Mouse (Mus musculus): Measurements from ENCODE around the gene Rnf187. TPM values are rescaled to one million over a fixed set of nuclear protein-coding genes. Genes with fewer than 3 reads are reported as not detected.

The Rnf187 gene
- total and polyA plus RNA-seq, 3 experiments: 280 to 3,830 (median 337) TPM

DNA sequence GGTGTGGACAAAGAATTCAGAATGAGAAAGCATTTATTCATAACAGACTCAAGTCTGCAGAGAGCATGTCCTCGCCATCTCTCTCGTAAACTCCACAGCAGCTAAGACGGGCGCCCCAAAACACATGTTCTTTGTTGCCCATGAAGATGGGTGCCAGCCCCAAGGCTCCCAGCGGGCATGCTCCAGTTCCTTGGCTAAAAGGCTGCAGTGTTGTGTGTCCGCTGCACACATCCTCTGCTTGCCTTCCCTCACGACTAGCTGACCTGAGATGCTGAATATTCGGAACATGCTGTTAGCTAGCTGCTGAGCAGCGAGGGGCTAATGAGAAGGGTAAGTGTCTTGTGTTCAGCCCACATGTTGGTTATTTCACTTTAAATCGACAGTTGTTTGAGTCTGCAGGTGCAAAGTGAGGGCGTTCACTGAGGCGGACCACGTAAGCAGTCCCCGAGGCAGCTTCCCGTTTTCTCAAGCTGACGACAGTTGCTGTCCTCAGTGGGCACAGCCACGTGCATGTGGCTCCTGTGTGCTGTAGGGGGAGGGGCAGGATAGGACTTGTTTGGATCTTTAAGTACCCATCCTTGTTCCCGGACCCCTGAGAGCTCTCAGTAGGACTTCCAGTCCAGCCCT is 43.9 kb upstream of the Rnf187 start:
- H3K27me3 ChIP-seq (ENCODE audit: control insufficient read depth in 1 of 2, insufficient read depth in 2 of 2, low read length in 2 of 2): no peaks in the 10 kb centered on the region
- no peak overlapping the region for H3K9ac ChIP-seq (ENCODE audit: control insufficient read depth, low read depth, low read length, poor library complexity, severe bottlenecking)
- H3K79me2 ChIP-seq (ENCODE audit: control insufficient read depth, insufficient read depth, low read length, poor library complexity): peaks cover 36% of the 10 kb centered on the region
- no peak overlapping the region for H3K27ac ChIP-seq (ENCODE audit: control insufficient read depth, low read depth, low read length)
- no peaks in the 10 kb centered on the region for H3K9me3 ChIP-seq (replicated peaks; ENCODE audit: insufficient read depth, low read length)
- DNase-seq (ENCODE audit: low read depth, low spot score): no peak
- no peak for TF ChIP-seq MEF2A (IDR thresholded peaks at IDR 0.05; ENCODE audit: extremely low read depth, insufficient replicate concordance, low read depth, low read length, poor library complexity, severe bottlenecking)
- TF ChIP-seq ETS1 (IDR thresholded peaks at IDR 0.05; ENCODE audit: low read depth, low read length): 0 out of 2 replicates have a peak, but pooled peaks have one; percentile 35
- TF ChIP-seq BHLHE40 (IDR thresholded peaks at IDR 0.05; ENCODE audit: borderline replicate concordance, low read depth, low read length): peak; percentile 47; the same call in 1 of the 2 replicates
- peak; percentile 62 for TF ChIP-seq MXI1 (IDR thresholded peaks at IDR 0.05; ENCODE audit: low read depth, low read length)
- no peak overlapping the region for H3K4me3 ChIP-seq (ENCODE audit: control insufficient read depth in 1 of 2, insufficient read depth in 1 of 2, low read depth in 2 of 2, low read length in 2 of 2)
- peaks cover 11 to 14% of the 10 kb centered on the region in 2 experiments for H3K4me1 ChIP-seq (ENCODE audit: control insufficient read depth in 1 of 2, insufficient read depth in 2 of 2, low read length in 2 of 2)
- peaks cover 15 to 16% of the 10 kb centered on the region in 2 experiments for H3K36me3 ChIP-seq (ENCODE audit: control insufficient read depth in 1 of 2, insufficient read depth in 2 of 2, low read length in 2 of 2)

DNA sequence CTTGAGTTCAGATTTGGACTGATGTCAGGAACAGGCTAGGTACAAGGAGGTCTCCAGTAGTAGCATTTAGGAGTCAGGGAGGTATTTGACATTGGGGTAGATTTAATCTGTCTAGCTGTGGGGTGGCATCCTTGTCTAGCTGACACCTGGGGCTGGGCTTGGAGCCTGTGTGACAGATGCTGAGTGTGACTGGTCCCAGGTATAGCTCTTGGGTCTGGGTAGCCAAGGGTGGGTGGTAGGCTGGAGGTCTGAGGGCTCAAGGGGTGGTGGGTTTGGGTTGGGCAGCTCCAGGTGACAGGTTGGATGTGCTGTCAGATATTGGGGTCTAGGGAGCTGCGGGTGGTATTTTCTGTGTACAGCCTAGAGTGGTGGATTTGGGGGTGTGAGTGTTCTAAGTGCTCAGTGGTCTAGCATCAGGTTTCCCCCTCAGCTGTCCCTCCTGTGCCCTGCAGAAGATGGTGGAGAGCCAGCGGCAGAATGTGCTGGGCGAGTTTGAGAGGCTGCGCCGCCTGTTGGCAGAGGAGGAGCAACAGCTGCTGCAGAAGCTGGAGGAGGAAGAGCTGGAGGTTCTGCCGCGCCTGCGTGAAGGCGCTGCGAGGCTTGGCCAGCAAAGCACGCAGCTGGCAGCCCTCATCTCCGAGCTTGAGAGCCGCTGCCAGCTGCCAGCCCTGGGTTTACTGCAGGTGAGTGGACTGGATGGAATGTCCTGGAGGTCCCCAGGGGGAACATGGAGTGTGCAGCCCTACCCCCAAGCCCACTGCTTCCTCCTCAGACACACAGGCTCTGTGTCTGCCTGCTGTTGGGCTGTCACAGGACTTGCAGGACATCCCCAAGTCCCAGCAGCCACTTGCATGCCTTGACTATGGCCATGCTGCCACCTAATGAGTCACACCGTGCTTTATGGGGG is 43.1 kb upstream of the Rnf187 start:
- no peak overlapping the region for H3K4me3 ChIP-seq (ENCODE audit: control insufficient read depth in 1 of 2, insufficient read depth in 1 of 2, low read depth in 2 of 2, low read length in 2 of 2)

DNA sequence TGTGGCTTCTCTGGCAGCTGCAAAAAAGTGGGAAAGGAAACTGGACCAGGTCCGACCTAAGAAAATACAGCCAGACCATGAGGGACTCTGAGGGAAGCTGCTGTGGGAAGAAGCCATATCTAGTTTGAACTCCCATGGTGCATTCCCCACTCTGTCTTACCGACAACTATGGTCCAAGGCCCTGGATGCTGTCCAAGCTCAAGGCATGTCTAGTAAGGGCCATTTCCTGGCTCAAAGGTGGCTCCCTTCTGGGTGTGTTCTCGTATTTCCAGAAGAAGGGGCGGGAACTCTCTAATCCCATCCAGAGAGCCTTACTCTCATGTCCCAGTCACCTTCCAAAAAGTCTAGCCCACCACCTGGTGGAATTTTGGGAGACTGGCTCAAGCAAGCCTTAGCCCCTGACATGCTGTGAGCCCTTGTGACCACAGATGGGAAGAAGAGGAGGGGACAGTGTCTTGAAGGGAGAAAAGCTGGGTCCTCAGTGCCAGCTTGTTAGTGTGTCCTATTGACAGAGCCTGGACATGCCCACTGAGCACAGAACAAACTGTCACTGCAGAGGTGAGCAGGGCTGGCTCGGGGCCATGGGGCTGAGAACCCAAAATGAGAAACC is 41.8 kb upstream of the Rnf187 start:
- peaks cover 7 to 19% of the 10 kb centered on the region in 2 experiments; a peak in 3 of 4 replicates for H3K36me3 ChIP-seq (ENCODE audit: control insufficient read depth in 1 of 2, insufficient read depth in 2 of 2, low read length in 2 of 2)
- no peak overlapping the region for H3K4me3 ChIP-seq (ENCODE audit: control insufficient read depth in 1 of 2, insufficient read depth in 1 of 2, low read depth in 2 of 2, low read length in 2 of 2)
- H3K27ac ChIP-seq (ENCODE audit: control insufficient read depth, low read depth, low read length): no peak overlapping the region
- peaks cover 48% of the 10 kb centered on the region for H3K79me2 ChIP-seq (ENCODE audit: control insufficient read depth, insufficient read depth, low read length, poor library complexity)
- DNase-seq (ENCODE audit: low read depth, low spot score): no peak
- no peaks in the 10 kb centered on the region for H3K9me3 ChIP-seq (replicated peaks; ENCODE audit: insufficient read depth, low read length)
- TF ChIP-seq ZNF384 (IDR thresholded peaks at IDR 0.05; ENCODE audit: low read depth, low read length) (no peak), MYC (IDR thresholded peaks at IDR 0.05; ENCODE audit: low read depth, low read length) (no peak), POLR2AphosphoS5 (IDR thresholded peaks at IDR 0.05; ENCODE audit: borderline replicate concordance, low read depth, low read length) (no peak), USF2 (IDR thresholded peaks at IDR 0.05; ENCODE audit: borderline replicate concordance in 1 of 2, insufficient read depth in 1 of 2, low read depth in 1 of 2, low read length in 2 of 2) (no peak), CHD1 (IDR thresholded peaks at IDR 0.05; ENCODE audit: low read depth, low read length) (no peak), ZKSCAN1 (IDR thresholded peaks at IDR 0.05; ENCODE audit: low read depth, low read length) (no peak)
- H3K9ac ChIP-seq (ENCODE audit: control insufficient read depth, low read depth, low read length, poor library complexity, severe bottlenecking): no peak overlapping the region
- H3K4me1 ChIP-seq (ENCODE audit: control insufficient read depth in 1 of 2, insufficient read depth in 2 of 2, low read length in 2 of 2): peaks cover 15 to 16% of the 10 kb centered on the region in 2 experiments
- H3K27me3 ChIP-seq (ENCODE audit: control insufficient read depth in 1 of 2, insufficient read depth in 2 of 2, low read length in 2 of 2): no peaks in the 10 kb centered on the region

More for the DNA sequence above, 43.1 kb upstream of the Rnf187 start:
- Histone ChIP-seq H3K27me3 (ENCODE audit: control insufficient read depth in 1 of 2, insufficient read depth in 2 of 2, low read length in 2 of 2) (no peaks in the 10 kb centered on the region), H3K79me2 (ENCODE audit: control insufficient read depth, insufficient read depth, low read length, poor library complexity) (peaks cover 43% of the 10 kb centered on the region), H3K9ac (ENCODE audit: control insufficient read depth, low read depth, low read length, poor library complexity, severe bottlenecking) (no peak overlapping the region), H3K9me3 (replicated peaks; ENCODE audit: insufficient read depth, low read length) (no peaks in the 10 kb centered on the region), H3K4me1 (ENCODE audit: control insufficient read depth in 1 of 2, insufficient read depth in 2 of 2, low read length in 2 of 2) (peaks cover 11 to 14% of the 10 kb centered on the region in 2 experiments), H3K27ac (ENCODE audit: control insufficient read depth, low read depth, low read length) (no peak overlapping the region), H3K36me3 (ENCODE audit: control insufficient read depth in 1 of 2, insufficient read depth in 2 of 2, low read length in 2 of 2) (peaks cover 12 to 16% of the 10 kb centered on the region in 2 experiments)
- no peak for DNase-seq (ENCODE audit: low read depth, low spot score)
- TF ChIP-seq USF1 (IDR thresholded peaks at IDR 0.05; ENCODE audit: low read depth, low read length): no peak
- no peak for TF ChIP-seq POLR2AphosphoS2 (IDR thresholded peaks at IDR 0.05; ENCODE audit: low read length)
- TF ChIP-seq MAFK (IDR thresholded peaks at IDR 0.05; ENCODE audit: borderline replicate concordance, low read depth, low read length): no peak
- no peak for TF ChIP-seq GATA1 (IDR thresholded peaks at IDR 0.05; ENCODE audit: low read depth, low read length)
- TF ChIP-seq ELF1 (IDR thresholded peaks at IDR 0.05; ENCODE audit: low read depth, low read length): no peak
- no peak for TF ChIP-seq RCOR1 (IDR thresholded peaks at IDR 0.05; ENCODE audit: low read depth, low read length)
- TF ChIP-seq ZNF384 (IDR thresholded peaks at IDR 0.05; ENCODE audit: low read depth, low read length): no peak
- no peak for TF ChIP-seq BHLHE40 (IDR thresholded peaks at IDR 0.05; ENCODE audit: borderline replicate concordance, low read depth, low read length)

All from MEL (cell line).